Mouse (Mus musculus) midbrain, postnatal 0 days (tissue): ENCODE measurements around the gene Leo1. TPM values are rescaled to one million over a fixed set of nuclear protein-coding genes. Genes with fewer than 3 reads are reported as not detected.
A peak's percentile ranks its signal among the peaks of the same experiment; 100 is the strongest.

Experiments
- ATAC-seq: fragments of 200-750 bp; cut with Nextera tagmentation; 2 replicates; pipeline ENCODE4 v1.8.0; 2017; ENCODE audit warnings: moderate number of reproducible peaks, mild to moderate bottlenecking, moderate TSS enrichment, moderate library complexity; ENCODE audit not compliant: low FRiP score
- DNase-seq: peaks from one replicate; pipeline ENCODE4 v3.0.0-alpha.2; 2015; ENCODE audit warnings: low spot score
- H3K27ac ChIP-seq: fragments of 300-500 bp; sonication (generic); 2 replicates; pipeline ENCODE4 v1.5.1; 2014; ENCODE audit warnings: low read depth, mild to moderate bottlenecking, low read length, mixed read lengths
- H3K27me3 ChIP-seq: fragments of 300-500 bp; sonication (generic); 2 replicates; pipeline ENCODE4 v1.6.1; 2014; ENCODE audit warnings: low read length, control low read depth, mixed read lengths; ENCODE audit not compliant: insufficient read depth
- H3K36me3 ChIP-seq: fragments of 300-500 bp; sonication (generic); 2 replicates; pipeline ENCODE4 v1.6.1; 2014; ENCODE audit warnings: low read length, control low read depth, mixed read lengths; ENCODE audit not compliant: insufficient read depth
- H3K4me1 ChIP-seq: fragments of 300-500 bp; sonication (generic); 2 replicates; pipeline ENCODE4 v1.6.1; 2014; ENCODE audit warnings: mild to moderate bottlenecking, control low read depth, antibody characterized with exemption, low read length, mixed read lengths; ENCODE audit not compliant: insufficient read depth
- H3K4me2 ChIP-seq: fragments of 300-500 bp; sonication (generic); 2 replicates; pipeline ENCODE4 v1.6.1; 2014; ENCODE audit warnings: low read depth, mild to moderate bottlenecking, low read length, mixed read lengths; ENCODE audit not compliant: poor library complexity, severe bottlenecking
- H3K4me3 ChIP-seq: fragments of 300-500 bp; sonication (generic); 2 replicates; pipeline ENCODE4 v1.5.1; 2014; ENCODE audit warnings: low read depth, mild to moderate bottlenecking, low read length, moderate library complexity
- H3K9ac ChIP-seq: fragments of 300-500 bp; sonication (generic); replicated peaks from 2 replicates; pipeline ENCODE4 v1.6.1; 2014; ENCODE audit warnings: mild to moderate bottlenecking, low read length, moderate library complexity, mixed read lengths; ENCODE audit not compliant: poor library complexity, severe bottlenecking
- H3K9me3 ChIP-seq: fragments of 300-500 bp; sonication (generic); 2 replicates; pipeline ENCODE4 v1.6.1; 2016; ENCODE audit warnings: low read length, control low read depth
- CTCF ChIP-seq: IDR thresholded peaks from 2 replicates; pipeline ENCODE4 v1.5.1; 2016; ENCODE audit warnings: antibody characterized with exemption, mild to moderate bottlenecking
- WGBS: fragments of 180-500 bp; shearing (Covaris S2); extraction: QIAGEN DNeasy Blood & Tissue Kit; methylation state at CpG from one replicate; pipeline ENCODE4 v1.1.7; 2014; 5-methylcytosine and 5-hydroxymethylcytosine counted together
- polyA plus RNA-seq: library from polyadenylated mRNA; unstranded; fragments of >200 nt; fragmentation: Nextera tagmentation; extraction: Ambion mirVana; gene quantifications from 2 replicates; pipeline ENCODE4 v1.2.1, GENCODE M21; 2015
- total RNA-seq: library from RNA; depleted of rRNA; stranded (reverse); fragments of >200 nt; gene quantifications from 2 replicates; pipeline ENCODE4 v1.2.3, GENCODE M21; 2014; rRNA removed

The Leo1 gene
- total RNA-seq (27.7 and 27.8 TPM in 2 replicates), polyA plus RNA-seq (43.0 and 45.0 TPM in 2 replicates)

- Histone ChIP-seq H3K27ac (peak within 1 kb of the TSS; percentile 86), H3K4me1 (peaks cover 7% of the 10 kb centered on the region; the same call in 1 of the 2 replicates), H3K9me3 (no peaks in the 10 kb centered on the region), H3K9ac (peak within 1 kb of the TSS; percentile 86), H3K4me2 (peak within 1 kb of the TSS; percentile 71), H3K36me3 (peaks cover 13% of the 10 kb centered on the region), H3K27me3 (no peaks in the 10 kb centered on the region), H3K4me3 (peak within 1 kb of the TSS; percentile 88)
- DNase-seq (peak; percentile 95), ATAC-seq (peak; percentile 92)
- no peak for TF ChIP-seq CTCF
- WGBS, result 1% methylated on average over 37 of the region's 45 CpGs
These were observed at the start of gene Leo1 for GRCm38 (mm10) chr9:75440796-75441666. Gene Leo1, plus strand, starts transcription at chr9:75441524.

DNA sequence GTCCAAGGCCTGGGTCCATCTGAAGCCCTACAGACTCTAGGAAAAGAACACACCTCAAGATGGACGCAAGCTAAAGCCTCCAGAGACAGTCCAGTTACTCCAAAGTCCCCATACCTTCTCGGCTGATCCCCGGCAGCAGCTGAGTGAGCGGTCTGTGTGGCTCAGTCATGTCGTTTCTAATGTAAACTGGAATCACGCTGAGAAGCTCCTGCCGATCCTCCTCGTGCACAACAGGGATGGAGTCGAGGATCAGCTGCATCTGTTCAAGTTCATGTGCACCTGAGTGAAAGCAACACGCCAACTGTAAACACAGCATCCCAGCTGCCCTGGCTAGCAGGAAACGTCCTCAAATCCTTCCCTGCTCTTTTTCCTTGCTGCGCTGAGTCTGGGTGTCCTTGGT, 48.1 kb upstream of the Leo1 start:
- no peaks in the 10 kb centered on the region for H3K27me3 ChIP-seq
- ATAC-seq, result no peak
- H3K27ac ChIP-seq, result no peak overlapping the region
- H3K9ac ChIP-seq, result no peak overlapping the region
- H3K36me3 ChIP-seq, result peaks cover 48% of the 10 kb centered on the region
- H3K9me3 ChIP-seq, result no peaks in the 10 kb centered on the region
- no peak overlapping the region for H3K4me3 ChIP-seq
- no peak for TF ChIP-seq CTCF
- no peaks in the 10 kb centered on the region for H3K4me1 ChIP-seq
- WGBS, result 76% methylated on average over 12 of the region's 12 CpGs
- H3K4me2 ChIP-seq, result no peak overlapping the region
- no peak for DNase-seq

- peaks cover 31% of the 10 kb centered on the region for H3K36me3 ChIP-seq
- no peaks in the 10 kb centered on the region for H3K9me3 ChIP-seq
- no peak overlapping the region for H3K9ac ChIP-seq
- no peak for TF ChIP-seq CTCF
- H3K27ac ChIP-seq, result no peak overlapping the region
- no peaks in the 10 kb centered on the region for H3K27me3 ChIP-seq
- ATAC-seq (no peak), DNase-seq (no peak)
- H3K4me3 ChIP-seq, result no peak overlapping the region
- WGBS, result 88% methylated on average over 6 of the region's 6 CpGs
- H3K4me2 ChIP-seq, result no peak overlapping the region
- H3K4me1 ChIP-seq, result no peaks in the 10 kb centered on the region
These were observed 45.4 kb upstream of the Leo1 start for GRCm38 (mm10) chr9:75395971-75396370.

GRCm38 (mm10) chr9:75399069-75399468, 42.3 kb upstream of the Leo1 start:
- WGBS, result 93% methylated on average over 4 of the region's 4 CpGs
- no peak overlapping the region for H3K4me2 ChIP-seq
- H3K27me3 ChIP-seq, result no peaks in the 10 kb centered on the region
- H3K36me3 ChIP-seq, result peaks cover 17% of the 10 kb centered on the region
- no peak overlapping the region for H3K9ac ChIP-seq
- no peak overlapping the region for H3K27ac ChIP-seq
- no peak for DNase-seq
- H3K4me3 ChIP-seq, result no peak overlapping the region
- H3K4me1 ChIP-seq, result 0 out of 2 replicates have a peak, but pooled peaks cover 4% of the 10 kb centered on the region
- no peak for ATAC-seq
- H3K9me3 ChIP-seq, result no peaks in the 10 kb centered on the region
- TF ChIP-seq CTCF, result peak; percentile 32

- H3K27ac ChIP-seq, result no peak overlapping the region
- no peak overlapping the region for H3K4me2 ChIP-seq
- H3K4me3 ChIP-seq, result no peak overlapping the region
- peaks cover 9% of the 10 kb centered on the region for H3K36me3 ChIP-seq
- H3K9me3 ChIP-seq, result no peaks in the 10 kb centered on the region
- no peak for DNase-seq
- H3K4me1 ChIP-seq, result 0 out of 2 replicates have a peak, but pooled peaks cover 4% of the 10 kb centered on the region
- no peak for TF ChIP-seq CTCF
- H3K27me3 ChIP-seq, result no peaks in the 10 kb centered on the region
- WGBS, result 57% methylated on average over 5 of the region's 5 CpGs
- no peak for ATAC-seq
- H3K9ac ChIP-seq, result no peak overlapping the region
These were observed 40.7 kb upstream of the Leo1 start for GRCm38 (mm10) chr9:75400639-75401038.
